Mouse (Mus musculus) MEL (cell line): ENCODE measurements at regions not wholly inside any gene's neighbourhood (a gene's known extent, or its start where the extent isn't known, plus 50 kb on each side); places are given as distances from the start of the nearest gene placed in this dataset.

Experiments used
- CTCF ChIP-seq, 3 experiments: IDR thresholded peaks in 2 of 3; conservative IDR thresholded peaks in 1 of 3; 2 replicates each; pipeline ENCODE4 v1.5.1; 2011 to 2012; ENCODE audit warnings: low read length in 3 of 3, low read depth in 2 of 3, mild to moderate bottlenecking in 2 of 3, improper control_type of control experiment in 1 of 3, inconsistent platforms in 1 of 3, mixed read lengths in 1 of 3, moderate library complexity in 1 of 3; ENCODE audit not compliant: control insufficient read depth in 1 of 3, insufficient read depth in 1 of 3, poor library complexity in 1 of 3, severe bottlenecking in 1 of 3
- E2F4 ChIP-seq: IDR thresholded peaks from 2 replicates; pipeline ENCODE4 v1.6.1; 2011; ENCODE audit warnings: low read depth, low read length, improper control_type of control experiment, borderline replicate concordance
- EP300 ChIP-seq, 2 experiments: IDR thresholded peaks; 2 replicates each; pipeline ENCODE4 v1.6.1; 2011; ENCODE audit warnings: improper control_type of control experiment in 2 of 2, low read length in 2 of 2, low read depth in 1 of 2, mild to moderate bottlenecking in 1 of 2
- GABPA ChIP-seq: IDR thresholded peaks from 2 replicates; pipeline ENCODE4 v1.6.1; 2012; ENCODE audit warnings: low read depth, mild to moderate bottlenecking, inconsistent platforms, low read length, improper control_type of control experiment, moderate library complexity
- GATA1 ChIP-seq: IDR thresholded peaks from 2 replicates; pipeline ENCODE4 v1.6.1; 2011; ENCODE audit warnings: low read depth, low read length, improper control_type of control experiment
- POLR2A ChIP-seq, 2 experiments: IDR thresholded peaks; 2 replicates each; pipeline ENCODE4 v1.6.1; 2011 to 2012; ENCODE audit warnings: low read length in 2 of 2, mild to moderate bottlenecking in 2 of 2, control low read depth in 1 of 2, improper control_type of control experiment in 1 of 2, low read depth in 1 of 2, moderate library complexity in 1 of 2; ENCODE audit not compliant: control insufficient read depth in 1 of 2, insufficient read depth in 1 of 2, poor library complexity in 1 of 2
- RAD21 ChIP-seq: IDR thresholded peaks from 2 replicates; pipeline ENCODE4 v1.6.1; 2011; ENCODE audit warnings: mild to moderate bottlenecking, low read depth, low read length, improper control_type of control experiment
- SIN3A ChIP-seq: IDR thresholded peaks from 2 replicates; pipeline ENCODE4 v1.6.1; 2012; ENCODE audit warnings: low read length, improper control_type of control experiment, inconsistent platforms
- TAL1 ChIP-seq: IDR thresholded peaks from 2 replicates; pipeline ENCODE4 v1.6.1; 2012; ENCODE audit warnings: mild to moderate bottlenecking, inconsistent platforms, low read length, moderate library complexity, mixed read lengths
- TBP ChIP-seq: IDR thresholded peaks from 2 replicates; pipeline ENCODE4 v1.8.0; 2011; ENCODE audit warnings: low read depth, low read length, improper control_type of control experiment
- UBTF ChIP-seq: IDR thresholded peaks from 2 replicates; pipeline ENCODE4 v1.6.1; 2012; ENCODE audit warnings: low read depth, mild to moderate bottlenecking, inconsistent platforms, low read length, improper control_type of control experiment, moderate library complexity, borderline replicate concordance; ENCODE audit not compliant: insufficient read depth
- ZMIZ1 ChIP-seq: IDR thresholded peaks from 2 replicates; pipeline ENCODE4 v1.6.1; 2012; ENCODE audit warnings: low read depth, mild to moderate bottlenecking, inconsistent platforms, low read length, improper control_type of control experiment, moderate library complexity

DNA sequence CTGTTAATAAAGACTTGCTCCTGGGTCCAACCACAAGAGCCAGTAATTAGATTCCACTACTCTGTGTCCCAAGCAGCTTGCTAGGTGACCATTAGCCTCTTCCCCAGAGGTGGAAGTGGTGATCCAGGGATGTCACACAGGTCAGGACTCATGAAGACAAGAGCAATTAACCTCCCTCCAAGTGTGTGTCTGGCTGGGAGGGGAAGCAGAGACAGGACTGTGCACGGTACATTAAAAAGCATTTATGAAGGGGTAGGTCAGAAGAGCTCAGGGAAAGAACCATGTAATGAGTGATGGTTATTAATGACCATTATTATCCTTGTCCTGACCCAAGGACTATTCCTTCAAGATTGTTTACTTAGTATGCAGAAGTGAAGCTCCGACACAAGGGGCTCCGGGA lies 136.9 kb upstream of the Gm6657 start:
- no peak for TF ChIP-seq GABPA
- TF ChIP-seq RAD21: no peak
- TF ChIP-seq TBP: no peak
- TF ChIP-seq CTCF (IDR thresholded peaks at IDR 0.05 in 2 of 3, conservative IDR thresholded peaks at IDR 0.05 in 1 of 3; ENCODE audit: control insufficient read depth in 1 of 3, insufficient read depth in 1 of 3, low read depth in 2 of 3, low read length in 3 of 3, poor library complexity in 1 of 3, severe bottlenecking in 1 of 3): no peak
- no peak for TF ChIP-seq POLR2A (IDR thresholded peaks at IDR 0.05; ENCODE audit: control insufficient read depth in 1 of 2, insufficient read depth in 1 of 2, low read depth in 1 of 2, low read length in 2 of 2, poor library complexity in 1 of 2)
- no peak for TF ChIP-seq GATA1
- TF ChIP-seq SIN3A: no peak
- TF ChIP-seq ZMIZ1: no peak
- TF ChIP-seq E2F4: no peak
- no peak for TF ChIP-seq EP300 (IDR thresholded peaks at IDR 0.05; ENCODE audit: low read depth in 1 of 2, low read length in 2 of 2)
- no peak for TF ChIP-seq UBTF
- TF ChIP-seq TAL1: no peak
